8 mouse cellular contexts compared by ENCODE assay signal in genomic region chr2:26516275-26516674, GRCm38 (mm10). TPM values are rescaled to one million over a fixed set of nuclear protein-coding genes. Genes with fewer than 3 reads are reported as not detected.
DNase-seq lines count a peak whose midpoint lies in the region; ATAC-seq lines count a peak whose summit lies in the region.

Gene Notch1, minus strand, starts transcription at chr2:26516663.

- H3K4me2 ChIP-seq in forebrain, embryonic 14.5 days (ENCODE audit: low read length), result no peak within 1 kb of the TSS
- H3K4me2 ChIP-seq in midbrain, embryonic 14.5 days (ENCODE audit: low read length), result no peak within 1 kb of the TSS

- no peaks in the 10 kb centered on the region for H3K36me3 ChIP-seq in forebrain, embryonic 14.5 days (ENCODE audit: control insufficient read depth, insufficient read depth, low read length)
- no peaks in the 10 kb centered on the region for H3K36me3 ChIP-seq in midbrain, embryonic 14.5 days (ENCODE audit: control insufficient read depth, insufficient read depth, low read length)

- no peaks in the 10 kb centered on the region for H3K9me3 ChIP-seq in forebrain, embryonic 14.5 days (replicated peaks; ENCODE audit: control insufficient read depth, low read length)
- no peaks in the 10 kb centered on the region for H3K9me3 ChIP-seq in midbrain, embryonic 14.5 days (ENCODE audit: control insufficient read depth, low read length)

- no peak within 1 kb of the TSS for H3K4me3 ChIP-seq in forebrain, embryonic 14.5 days (ENCODE audit: low read depth, low read length)
- no peak within 1 kb of the TSS for H3K4me3 ChIP-seq in midbrain, embryonic 14.5 days (replicated peaks; ENCODE audit: low read depth, low read length)

- no peak within 1 kb of the TSS for H3K27ac ChIP-seq in forebrain, embryonic 14.5 days (ENCODE audit: low read depth, low read length)
- no peak within 1 kb of the TSS for H3K27ac ChIP-seq in midbrain, embryonic 14.5 days (replicated peaks; ENCODE audit: low read depth, low read length)

- ATAC-seq in CD4-positive, CD25-positive, alpha-beta regulatory T cell, adult 4 months, result no peak
- ATAC-seq in activated CD4-positive, CD25-positive, alpha-beta regulatory T cell, adult 4 months, result no peak
- ATAC-seq in forebrain, embryonic 14.5 days, result no peak
- no peak for ATAC-seq in midbrain, embryonic 14.5 days (ENCODE audit: low FRiP score, low TSS enrichment)

- WGBS in forebrain, embryonic 14.5 days, result 54% methylated on average over 12 of the region's 12 CpGs
- WGBS in midbrain, embryonic 14.5 days, result 59% methylated on average over 12 of the region's 12 CpGs

- H3K9ac ChIP-seq in forebrain, embryonic 14.5 days (ENCODE audit: low read length), result no peak within 1 kb of the TSS
- H3K9ac ChIP-seq in midbrain, embryonic 14.5 days (replicated peaks; ENCODE audit: low read length), result no peak within 1 kb of the TSS

- peaks cover 10% of the 10 kb centered on the region; the same call in 1 of the 2 replicates for H3K4me1 ChIP-seq in forebrain, embryonic 14.5 days (ENCODE audit: control insufficient read depth, insufficient read depth, low read length)
- H3K4me1 ChIP-seq in midbrain, embryonic 14.5 days (ENCODE audit: control insufficient read depth, insufficient read depth, low read length), result 0 out of 2 replicates have a peak, but pooled peaks cover 2% of the 10 kb centered on the region

- H3K27me3 ChIP-seq in forebrain, embryonic 14.5 days (replicated peaks; ENCODE audit: control insufficient read depth, insufficient read depth, low read length), result no peaks in the 10 kb centered on the region
- no peaks in the 10 kb centered on the region for H3K27me3 ChIP-seq in midbrain, embryonic 14.5 days (ENCODE audit: control insufficient read depth, insufficient read depth, low read length)

- DNase-seq in forebrain, embryonic 14.5 days (ENCODE audit: low spot score), result no peak
- DNase-seq in heart, postnatal 4 days, result peak; percentile 86
- no peak for DNase-seq in layer of hippocampus, postnatal 10 days (ENCODE audit: low spot score in 2 of 2)
- DNase-seq in midbrain, embryonic 14.5 days, result no peak
- DNase-seq in frontal cortex, postnatal 14 days (ENCODE audit: low spot score in 2 of 2), result no peak
- no peak for DNase-seq in testis, postnatal 14 days (ENCODE audit: low spot score)

RNA-seq across cellular contexts. Expression of gene Notch1, which starts in this region (rescaled TPM):
- polyA plus RNA-seq in CD4-positive, CD25-positive, alpha-beta regulatory T cell, adult 4 months (2017; shearing (Covaris generic)), result 10 to 100 TPM; 21.9 to 33.0 TPM
- 10 to 100 TPM; 22.2 to 28.7 TPM for polyA plus RNA-seq in activated CD4-positive, CD25-positive, alpha-beta regulatory T cell, adult 4 months (2017; shearing (Covaris generic))
- 30.3 and 32.3 TPM in 2 replicates for polyA plus RNA-seq in forebrain, embryonic 14.5 days (2014; fragmentation: Nextera tagmentation; extraction: Ambion mirVana)
- 10 to 100 TPM; 55.3 to 62.3 TPM for total RNA-seq in heart, postnatal 4 days (2021)
- total RNA-seq in layer of hippocampus, postnatal 10 days (2021), result 10 to 100 TPM; 43.9 to 46.7 TPM
- polyA plus RNA-seq in midbrain, embryonic 14.5 days (2014; fragmentation: Nextera tagmentation; extraction: Ambion mirVana), result 22.0 and 33.9 TPM in 2 replicates
